Mouse (Mus musculus): ENCODE results near the gene Usp40. TPM values are rescaled to one million over a fixed set of nuclear protein-coding genes. Genes with fewer than 3 reads are reported as not detected.

The Usp40 gene
- polyA plus RNA-seq, 1 experiment from 2014 or later = 22.4 TPM

DNA sequence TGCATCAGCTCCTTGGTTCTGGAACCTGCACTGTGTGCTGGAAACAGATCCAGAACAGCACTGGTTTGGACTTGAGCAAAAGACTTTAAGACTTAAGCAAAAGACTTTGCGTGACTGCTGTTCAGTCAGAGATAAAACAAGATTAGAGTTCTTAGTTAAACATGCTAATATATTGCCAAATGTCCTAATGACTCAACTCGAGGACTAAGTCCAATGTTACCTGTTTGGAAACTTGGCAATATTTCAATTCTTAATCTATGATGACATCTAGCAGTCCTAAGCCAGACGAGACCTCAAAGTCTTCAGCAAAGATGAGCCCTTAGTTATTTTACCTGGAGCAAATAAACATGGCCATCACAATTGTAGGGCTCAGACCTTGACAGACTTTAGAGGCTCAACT, 5.4 kb upstream of the Usp40 start:
- no peaks in the 10 kb centered on the region for H3K36me3 ChIP-seq (ENCODE audit: control insufficient read depth, insufficient read depth, low read length)
- no peak overlapping the region for H3K4me3 ChIP-seq (replicated peaks; ENCODE audit: low read depth, low read length)
- no peak overlapping the region for H3K4me2 ChIP-seq (ENCODE audit: low read length)
- no peak overlapping the region for H3K9ac ChIP-seq (replicated peaks; ENCODE audit: low read length)
- 85% methylated on average over 3 of the region's 3 CpGs for WGBS
- H3K4me1 ChIP-seq (ENCODE audit: control insufficient read depth, insufficient read depth, low read length) = no peaks in the 10 kb centered on the region
- no peaks in the 10 kb centered on the region for H3K27me3 ChIP-seq (ENCODE audit: control insufficient read depth, insufficient read depth, low read length)
- no peaks in the 10 kb centered on the region for H3K9me3 ChIP-seq (ENCODE audit: control insufficient read depth, low read length)
- no peak overlapping the region for H3K27ac ChIP-seq (replicated peaks; ENCODE audit: low read depth, low read length)
- DNase-seq (no peak), ATAC-seq (ENCODE audit: low FRiP score, low TSS enrichment) (no peak)

DNA sequence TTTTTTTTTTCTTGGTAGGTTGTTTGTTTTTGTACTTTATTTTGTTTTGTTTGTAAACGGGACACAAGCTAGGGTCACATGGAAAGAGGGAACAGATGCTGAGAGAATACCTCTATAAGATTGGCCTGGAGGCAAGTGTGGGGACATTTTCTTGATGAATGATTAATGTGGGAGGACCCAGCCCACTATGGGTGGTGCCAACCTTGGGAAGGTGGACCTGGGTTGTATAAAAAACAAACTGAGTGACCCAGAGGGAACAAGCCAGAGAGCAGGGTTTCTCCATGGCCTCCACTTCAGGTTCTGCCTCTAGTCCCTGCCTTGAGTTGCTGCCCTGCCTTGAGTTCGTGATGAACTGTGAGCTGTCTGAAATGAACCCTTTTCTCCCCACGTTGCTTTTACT, 1.2 kb upstream of the Usp40 start:
- no peaks in the 10 kb centered on the region for H3K36me3 ChIP-seq (ENCODE audit: control insufficient read depth, insufficient read depth, low read length)
- ATAC-seq (ENCODE audit: low FRiP score, low TSS enrichment) (no peak), DNase-seq (no peak)
- H3K4me2 ChIP-seq (ENCODE audit: low read length) = no peak overlapping the region
- peaks cover 11% of the 10 kb centered on the region for H3K4me1 ChIP-seq (ENCODE audit: control insufficient read depth, insufficient read depth, low read length)
- 80% methylated on average over 3 of the region's 3 CpGs for WGBS
- no peak overlapping the region for H3K9ac ChIP-seq (replicated peaks; ENCODE audit: low read length)
- H3K4me3 ChIP-seq (replicated peaks; ENCODE audit: low read depth, low read length) = no peak overlapping the region
- H3K9me3 ChIP-seq (ENCODE audit: control insufficient read depth, low read length) = no peaks in the 10 kb centered on the region
- no peaks in the 10 kb centered on the region for H3K27me3 ChIP-seq (ENCODE audit: control insufficient read depth, insufficient read depth, low read length)
- H3K27ac ChIP-seq (replicated peaks; ENCODE audit: low read depth, low read length) = no peak overlapping the region

DNA sequence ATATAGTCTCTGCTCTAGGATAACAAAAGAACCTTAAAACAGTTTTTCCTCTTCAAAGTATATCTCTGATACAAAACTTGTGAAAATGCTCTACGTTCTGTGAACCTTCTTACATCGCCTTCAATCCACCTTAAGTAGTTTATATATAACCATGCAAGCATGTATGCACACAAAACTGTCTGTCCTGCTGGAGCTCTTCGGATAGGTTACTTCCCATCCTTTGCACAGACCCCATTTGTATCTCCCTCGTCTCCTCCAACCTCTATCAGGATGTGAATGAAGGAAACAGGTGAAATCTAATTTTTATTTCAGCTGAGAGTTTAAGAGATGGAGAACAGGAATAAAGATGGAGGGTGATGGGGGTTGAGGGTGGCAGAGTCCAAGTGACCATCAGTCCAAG, 384 bp upstream of the Usp40 start:
- WGBS = 55% methylated on average over 4 of the region's 4 CpGs
- peak overlapping the region; percentile 84 for H3K9ac ChIP-seq (replicated peaks; ENCODE audit: low read length)
- ATAC-seq (ENCODE audit: low FRiP score, low TSS enrichment) (peak; percentile 46; the same call in 1 of the 2 replicates), DNase-seq (no peak)
- peak overlapping the region; percentile 72 for H3K4me3 ChIP-seq (replicated peaks; ENCODE audit: low read depth, low read length)
- no peaks in the 10 kb centered on the region for H3K27me3 ChIP-seq (ENCODE audit: control insufficient read depth, insufficient read depth, low read length)
- peak overlapping the region; percentile 74 for H3K4me2 ChIP-seq (ENCODE audit: low read length)
- H3K36me3 ChIP-seq (ENCODE audit: control insufficient read depth, insufficient read depth, low read length) = peaks cover 3% of the 10 kb centered on the region; the same call in 1 of the 2 replicates
- no peaks in the 10 kb centered on the region for H3K9me3 ChIP-seq (ENCODE audit: control insufficient read depth, low read length)
- H3K4me1 ChIP-seq (ENCODE audit: control insufficient read depth, insufficient read depth, low read length) = peaks cover 11% of the 10 kb centered on the region
- peak overlapping the region; percentile 95 for H3K27ac ChIP-seq (replicated peaks; ENCODE audit: low read depth, low read length)

GRCm38 (mm10) chr1:88007692-88008210, 600 bp downstream of the Usp40 start:
- Histone ChIP-seq H3K4me3 (replicated peaks; ENCODE audit: low read depth, low read length) (peak overlapping the region; percentile 72), H3K27me3 (ENCODE audit: control insufficient read depth, insufficient read depth, low read length) (no peaks in the 10 kb centered on the region), H3K4me2 (ENCODE audit: low read length) (peak overlapping the region; percentile 74), H3K9ac (replicated peaks; ENCODE audit: low read length) (peak overlapping the region; percentile 84), H3K9me3 (ENCODE audit: control insufficient read depth, low read length) (no peaks in the 10 kb centered on the region), H3K4me1 (ENCODE audit: control insufficient read depth, insufficient read depth, low read length) (peaks cover 11% of the 10 kb centered on the region), H3K27ac (replicated peaks; ENCODE audit: low read depth, low read length) (peak overlapping the region; percentile 95), H3K36me3 (ENCODE audit: control insufficient read depth, insufficient read depth, low read length) (peaks cover 12% of the 10 kb centered on the region)
- WGBS = 2% methylated on average over 5 of the region's 5 CpGs
- DNase-seq = no peak
- 0 out of 2 replicates have a peak, but pooled peaks have one; percentile 34 for ATAC-seq (ENCODE audit: low FRiP score, low TSS enrichment)

- Histone ChIP-seq H3K4me1 (ENCODE audit: control insufficient read depth, insufficient read depth, low read length) (no peaks in the 10 kb centered on the region), H3K27ac (replicated peaks; ENCODE audit: low read depth, low read length) (no peak overlapping the region), H3K9me3 (ENCODE audit: control insufficient read depth, low read length) (no peaks in the 10 kb centered on the region), H3K9ac (replicated peaks; ENCODE audit: low read length) (no peak overlapping the region), H3K36me3 (ENCODE audit: control insufficient read depth, insufficient read depth, low read length) (peaks cover 85% of the 10 kb centered on the region), H3K4me2 (ENCODE audit: low read length) (no peak overlapping the region), H3K27me3 (ENCODE audit: control insufficient read depth, insufficient read depth, low read length) (no peaks in the 10 kb centered on the region), H3K4me3 (replicated peaks; ENCODE audit: low read depth, low read length) (no peak overlapping the region)
- DNase-seq (no peak), ATAC-seq (ENCODE audit: low FRiP score, low TSS enrichment) (no peak)
- WGBS = 98% methylated on average over 2 of the region's 2 CpGs
These were observed 15.6 kb downstream of the Usp40 start for GRCm38 (mm10) chr1:87992716-87993115.

GRCm38 (mm10) chr1:87982291-87982690, 26.1 kb downstream of the Usp40 start:
- H3K4me3 ChIP-seq (replicated peaks; ENCODE audit: low read depth, low read length) = no peak overlapping the region
- H3K27ac ChIP-seq (replicated peaks; ENCODE audit: low read depth, low read length) = no peak overlapping the region
- ATAC-seq (ENCODE audit: low FRiP score, low TSS enrichment) = no peak
- WGBS = 67% methylated on average over 4 of the region's 4 CpGs
- no peaks in the 10 kb centered on the region for H3K27me3 ChIP-seq (ENCODE audit: control insufficient read depth, insufficient read depth, low read length)
- peak; percentile 3 for DNase-seq
- no peaks in the 10 kb centered on the region for H3K4me1 ChIP-seq (ENCODE audit: control insufficient read depth, insufficient read depth, low read length)
- no peak overlapping the region for H3K4me2 ChIP-seq (ENCODE audit: low read length)
- H3K9ac ChIP-seq (replicated peaks; ENCODE audit: low read length) = no peak overlapping the region
- peaks cover 82% of the 10 kb centered on the region for H3K36me3 ChIP-seq (ENCODE audit: control insufficient read depth, insufficient read depth, low read length)
- H3K9me3 ChIP-seq (ENCODE audit: control insufficient read depth, low read length) = no peaks in the 10 kb centered on the region

- H3K27ac ChIP-seq (replicated peaks; ENCODE audit: low read depth, low read length) = no peak overlapping the region
- DNase-seq = no peak
These were observed 38.0 kb downstream of the Usp40 start for GRCm38 (mm10) chr1:87970381-87970780.

DNA sequence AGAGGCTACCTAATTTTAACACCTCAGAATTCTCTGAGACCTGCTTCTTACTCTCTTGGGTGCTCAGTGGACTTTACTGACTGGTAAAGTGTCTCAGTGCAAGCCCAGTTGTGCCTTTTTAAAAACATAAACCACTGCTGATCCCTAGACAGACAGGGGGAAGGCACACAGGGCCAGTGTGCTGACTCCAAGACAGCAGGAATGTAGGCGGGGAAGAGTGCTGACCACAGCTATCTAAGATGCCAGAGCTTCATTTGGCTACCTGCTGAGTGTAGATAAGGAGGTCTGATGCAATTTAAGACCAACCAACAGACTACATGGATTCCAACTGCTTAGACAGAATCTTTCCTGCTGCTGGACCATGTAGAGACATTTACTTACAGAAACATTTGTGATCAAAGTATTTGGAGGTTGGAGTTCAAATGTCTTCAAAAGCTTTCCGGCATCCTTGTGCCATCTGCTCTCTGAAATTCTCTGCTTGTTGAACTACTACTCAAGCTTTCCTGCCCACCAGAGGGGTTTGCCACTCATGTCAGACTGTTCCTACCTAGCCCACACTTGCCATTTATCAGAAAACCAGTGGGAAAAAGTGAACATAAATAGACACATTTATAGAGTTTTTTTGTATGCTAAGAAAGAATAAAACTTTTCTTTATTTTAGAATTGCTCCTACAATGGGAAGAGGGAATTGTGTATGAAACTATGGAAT, 46.7 kb downstream of the Usp40 start:
- DNase-seq (no peak), ATAC-seq (ENCODE audit: low FRiP score, low TSS enrichment) (no peak)
- H3K27ac ChIP-seq (replicated peaks; ENCODE audit: low read depth, low read length) = no peak overlapping the region
- 87% methylated on average over 2 of the region's 2 CpGs for WGBS
- no peaks in the 10 kb centered on the region for H3K27me3 ChIP-seq (ENCODE audit: control insufficient read depth, insufficient read depth, low read length)
- no peaks in the 10 kb centered on the region for H3K9me3 ChIP-seq (ENCODE audit: control insufficient read depth, low read length)
- peaks cover 65% of the 10 kb centered on the region for H3K36me3 ChIP-seq (ENCODE audit: control insufficient read depth, insufficient read depth, low read length)
- no peak overlapping the region for H3K4me2 ChIP-seq (ENCODE audit: low read length)
- no peak overlapping the region for H3K9ac ChIP-seq (replicated peaks; ENCODE audit: low read length)
- no peak overlapping the region for H3K4me3 ChIP-seq (replicated peaks; ENCODE audit: low read depth, low read length)
- no peaks in the 10 kb centered on the region for H3K4me1 ChIP-seq (ENCODE audit: control insufficient read depth, insufficient read depth, low read length)

More at GRCm38 (mm10) chr1:87970381-87970780, 38.0 kb downstream of the Usp40 start:
- no peak overlapping the region for H3K4me2 ChIP-seq (ENCODE audit: low read length)
- no peak for ATAC-seq (ENCODE audit: low FRiP score, low TSS enrichment)
- H3K4me3 ChIP-seq (replicated peaks; ENCODE audit: low read depth, low read length) = no peak overlapping the region
- no peak overlapping the region for H3K9ac ChIP-seq (replicated peaks; ENCODE audit: low read length)
- no peaks in the 10 kb centered on the region for H3K27me3 ChIP-seq (ENCODE audit: control insufficient read depth, insufficient read depth, low read length)
- H3K9me3 ChIP-seq (ENCODE audit: control insufficient read depth, low read length) = no peaks in the 10 kb centered on the region
- 96% methylated on average over 4 of the region's 4 CpGs for WGBS
- H3K4me1 ChIP-seq (ENCODE audit: control insufficient read depth, insufficient read depth, low read length) = no peaks in the 10 kb centered on the region
- H3K36me3 ChIP-seq (ENCODE audit: control insufficient read depth, insufficient read depth, low read length) = peaks cover 58% of the 10 kb centered on the region

DNA sequence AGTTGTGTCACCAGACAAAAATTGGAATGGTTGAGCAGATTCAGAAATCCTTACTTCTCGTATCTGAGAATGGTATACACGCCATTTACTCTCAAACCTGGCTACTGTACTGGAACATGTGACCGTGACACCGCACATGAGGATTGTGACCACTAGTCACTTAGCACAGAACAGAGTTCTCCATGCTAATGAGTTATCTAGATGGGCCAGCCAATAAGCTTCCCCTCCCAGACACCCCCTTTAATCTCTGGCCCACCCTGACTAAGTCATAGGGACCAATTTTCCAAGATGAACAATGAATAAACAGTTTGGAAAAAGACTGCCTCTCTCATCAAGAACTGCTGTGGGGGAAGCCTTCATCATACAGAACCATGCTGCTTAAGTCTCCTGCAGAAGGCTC, 47.6 kb downstream of the Usp40 start:
- 95% methylated on average over 4 of the region's 4 CpGs for WGBS
- no peaks in the 10 kb centered on the region for H3K9me3 ChIP-seq (ENCODE audit: control insufficient read depth, low read length)
- no peaks in the 10 kb centered on the region for H3K27me3 ChIP-seq (ENCODE audit: control insufficient read depth, insufficient read depth, low read length)
- no peak overlapping the region for H3K27ac ChIP-seq (replicated peaks; ENCODE audit: low read depth, low read length)
- no peak overlapping the region for H3K4me3 ChIP-seq (replicated peaks; ENCODE audit: low read depth, low read length)
- DNase-seq = no peak
- no peak for ATAC-seq (ENCODE audit: low FRiP score, low TSS enrichment)
- H3K4me1 ChIP-seq (ENCODE audit: control insufficient read depth, insufficient read depth, low read length) = no peaks in the 10 kb centered on the region
- H3K9ac ChIP-seq (replicated peaks; ENCODE audit: low read length) = no peak overlapping the region
- H3K36me3 ChIP-seq (ENCODE audit: control insufficient read depth, insufficient read depth, low read length) = peaks cover 67% of the 10 kb centered on the region
- H3K4me2 ChIP-seq (ENCODE audit: low read length) = no peak overlapping the region
